In the genomic region with DNA sequence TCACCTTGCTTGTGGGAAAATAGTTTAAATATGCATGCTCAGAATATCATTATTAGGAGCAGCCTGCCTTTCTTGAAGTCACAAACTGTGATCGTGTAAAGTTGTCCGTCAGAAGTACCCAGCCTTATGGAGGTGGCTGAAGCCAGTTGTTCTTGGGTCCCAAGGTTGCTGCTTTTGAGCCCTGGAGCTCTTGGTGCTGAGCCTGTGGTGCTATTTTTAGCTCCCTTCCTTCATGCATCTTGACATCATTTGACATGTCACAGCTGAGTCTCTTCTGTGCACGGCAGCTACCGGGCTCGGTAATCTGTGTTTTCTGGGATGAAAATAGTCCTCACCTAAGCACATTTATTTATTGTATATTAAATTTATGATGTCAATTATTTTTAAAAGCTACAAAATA, we compare ENCODE assay signal across 18 mouse cellular contexts.
DNase-seq lines count a peak whose midpoint lies in the region; ATAC-seq and TF ChIP-seq lines count a peak whose summit lies in the region.
"Had no signal": no experiment of that assay in that cellular context is flagged by ENCODE, and none has a peak within 500 bp of the region (broad histone marks: within the 10 kb centered on the region; RNA-seq: fewer than 3 reads in every experiment).

No protein-coding gene starts in this region.

- DNase-seq in embryonic facial prominence, embryonic 14.5 days (ENCODE audit: low spot score), result peak; percentile 20
- no peak for DNase-seq in embryonic facial prominence, embryonic 10.5 days (ENCODE audit: low spot score)
- DNase-seq in left cerebral cortex, adult 2 months (ENCODE audit: extremely low spot score in 1 of 2, low spot score in 2 of 2), result no peak
- no peak for DNase-seq in left cerebral cortex, adult 8-10 months (ENCODE audit: low spot score in 2 of 2)
- DNase-seq in heart, postnatal 36 days, result peak; percentile 5 to 21
- peak; percentile 57 for DNase-seq in retina, postnatal 1 day
- DNase-seq in frontal cortex, postnatal 25 days (ENCODE audit: low spot score in 2 of 2), result no peak
- no peak for DNase-seq in adrenal gland, adult 8-10 months
- DNase-seq: gastrocnemius, postnatal 36 days; kidney, postnatal 14 days; lung, postnatal 14 days; right cerebral cortex, postnatal 25 days had no signal

- H3K4me1 ChIP-seq in embryonic facial prominence, embryonic 14.5 days (ENCODE audit: control insufficient read depth, insufficient read depth, low read length), result no peaks in the 10 kb centered on the region
- peaks cover 19% of the 10 kb centered on the region for H3K4me1 ChIP-seq in embryonic facial prominence, embryonic 10.5 days
- H3K4me1 ChIP-seq: embryonic facial prominence, embryonic 15.5 days had no signal

- H3K4me3 ChIP-seq in embryonic facial prominence, embryonic 14.5 days (ENCODE audit: low read depth, low read length), result no peak overlapping the region
- no peak overlapping the region for H3K4me3 ChIP-seq in embryonic facial prominence, embryonic 10.5 days
- no peak overlapping the region for H3K4me3 ChIP-seq in left cerebral cortex, adult 2 months
- H3K4me3 ChIP-seq: embryonic facial prominence, embryonic 15.5 days; forebrain, embryonic 15.5 days; limb, embryonic 10.5 days; neural tube, embryonic 13.5 days had no signal

- H3K4me2 ChIP-seq in embryonic facial prominence, embryonic 14.5 days (ENCODE audit: low read depth, low read length), result no peak overlapping the region
- H3K4me2 ChIP-seq: embryonic facial prominence, embryonic 15.5 days; forebrain, embryonic 15.5 days; neural tube, embryonic 13.5 days had no signal

- 48% methylated on average over 5 of the region's 5 CpGs for WGBS in embryonic facial prominence, embryonic 14.5 days
- WGBS in embryonic facial prominence, embryonic 10.5 days, result 88% methylated on average over 5 of the region's 5 CpGs

- TF ChIP-seq CTCF in left cerebral cortex, adult 2 months (IDR thresholded peaks at IDR 0.05), result no peak

- H3K9ac ChIP-seq in embryonic facial prominence, embryonic 14.5 days (ENCODE audit: low read depth, low read length), result no peak overlapping the region
- H3K9ac ChIP-seq: embryonic facial prominence, embryonic 15.5 days; forebrain, embryonic 15.5 days; liver, embryonic 14.5 days; neural tube, embryonic 13.5 days had no signal

- intact Hi-C loops in left cerebral cortex, adult 2 months (cut with DNase I), result loop anchor here (5.0 kb wide), 1 partner anchor 38 kb away; no protein-coding TSS in a partner anchor
- intact Hi-C loops in heart, postnatal 36 days (cut with DNase I), result no loop called here

- no peak overlapping the region for H3K27ac ChIP-seq in embryonic facial prominence, embryonic 14.5 days (replicated peaks; ENCODE audit: low read depth, low read length)
- H3K27ac ChIP-seq in embryonic facial prominence, embryonic 10.5 days (replicated peaks), result no peak overlapping the region
- peak overlapping the region; percentile 44; the same call in 1 of the 2 replicates for H3K27ac ChIP-seq in left cerebral cortex, adult 2 months
- H3K27ac ChIP-seq: embryonic facial prominence, embryonic 15.5 days; forebrain, embryonic 15.5 days; limb, embryonic 10.5 days; liver, embryonic 14.5 days; neural tube, embryonic 13.5 days had no signal

- no peak for ATAC-seq in embryonic facial prominence, embryonic 14.5 days (ENCODE audit: low read depth)
- ATAC-seq: forebrain, embryonic 15.5 days; intestine, postnatal 0 days had no signal

- H3K27me3 ChIP-seq in embryonic facial prominence, embryonic 14.5 days (replicated peaks; ENCODE audit: control insufficient read depth, insufficient read depth, low read length), result no peaks in the 10 kb centered on the region
- no peaks in the 10 kb centered on the region for H3K27me3 ChIP-seq in embryonic facial prominence, embryonic 10.5 days (replicated peaks; ENCODE audit: low read depth, poor library complexity, severe bottlenecking)
- H3K27me3 ChIP-seq: embryonic facial prominence, embryonic 15.5 days; forebrain, embryonic 15.5 days; neural tube, embryonic 13.5 days had no signal

- no peaks in the 10 kb centered on the region for H3K9me3 ChIP-seq in embryonic facial prominence, embryonic 14.5 days (ENCODE audit: control insufficient read depth, low read length)
- no peaks in the 10 kb centered on the region for H3K9me3 ChIP-seq in embryonic facial prominence, embryonic 10.5 days
- H3K9me3 ChIP-seq: embryonic facial prominence, embryonic 15.5 days; forebrain, embryonic 15.5 days; limb, embryonic 10.5 days; neural tube, embryonic 13.5 days had no signal

- no peaks in the 10 kb centered on the region for H3K36me3 ChIP-seq in embryonic facial prominence, embryonic 14.5 days (ENCODE audit: control insufficient read depth, insufficient read depth, low read length)
- H3K36me3 ChIP-seq in embryonic facial prominence, embryonic 10.5 days (replicated peaks), result no peaks in the 10 kb centered on the region
- H3K36me3 ChIP-seq: embryonic facial prominence, embryonic 15.5 days; forebrain, embryonic 15.5 days; limb, embryonic 10.5 days; neural tube, embryonic 13.5 days had no signal

Comparison
In these comparisons a context has a peak if more than half of its experiments do, and no peak if none do; other contexts are left out.
1. DNase-seq: peak in embryonic facial prominence, embryonic 14.5 days (single experiment), heart, postnatal 36 days (2 of 2) and retina, postnatal 1 day (single experiment); none in embryonic facial prominence, embryonic 10.5 days (single experiment), left cerebral cortex, adult 2 months (0 of 2), left cerebral cortex, adult 8-10 months (0 of 2), frontal cortex, postnatal 25 days (0 of 2) and adrenal gland, adult 8-10 months (single experiment).